Mouse (Mus musculus): ENCODE data around the gene Scgb1a1.
"Not testable (repeated sequence)": the region's sequence is repeated elsewhere in the genome, so short reads cannot be mapped to it uniquely, and the experiment has no call there.

The Scgb1a1 gene

GRCm38 (mm10) chr19:9087821-9088220 is at the start of gene Scgb1a1:
Gene Scgb1a1, minus strand, starts transcription at chr19:9087958.
- no peak for DNase-seq

- DNase-seq = no peak
Observed at GRCm38 (mm10) chr19:9137159-9137558, 49.4 kb upstream of the Scgb1a1 start.

- peak; percentile 86 to 87 for DNase-seq
Observed at GRCm38 (mm10) chr19:9135512-9136331, 48.0 kb upstream of the Scgb1a1 start, which contains the start of gene Asrgl1. Gene Asrgl1, minus strand, starts transcription at chr19:9135636.

GRCm38 (mm10) chr19:9134746-9135511 is 47.2 kb upstream of the Scgb1a1 start:
- peak in 1 of 2 experiments; percentile 17 for DNase-seq

GRCm38 (mm10) chr19:9129996-9130395 is 42.2 kb upstream of the Scgb1a1 start:
- no peak for DNase-seq

GRCm38 (mm10) chr19:9128499-9129194 is 40.9 kb upstream of the Scgb1a1 start:
- no peak for DNase-seq

GRCm38 (mm10) chr19:9123986-9124385 is 36.2 kb upstream of the Scgb1a1 start:
- not testable (repeated sequence) for DNase-seq

GRCm38 (mm10) chr19:9122390-9122789 is 34.6 kb upstream of the Scgb1a1 start:
- no peak for DNase-seq

- DNase-seq = no peak
Observed at GRCm38 (mm10) chr19:9119655-9120425, 32.1 kb upstream of the Scgb1a1 start.

- DNase-seq = no peak
Observed at GRCm38 (mm10) chr19:9117275-9117674, 29.5 kb upstream of the Scgb1a1 start.

- no peak for DNase-seq
Observed at GRCm38 (mm10) chr19:9116268-9116667, 28.5 kb upstream of the Scgb1a1 start.

GRCm38 (mm10) chr19:9112043-9112442 is 24.3 kb upstream of the Scgb1a1 start:
- no peak for DNase-seq

GRCm38 (mm10) chr19:9110182-9110869 is 22.6 kb upstream of the Scgb1a1 start:
- DNase-seq = peak; percentile 45 to 46

GRCm38 (mm10) chr19:9108536-9108935 is 20.8 kb upstream of the Scgb1a1 start:
- no peak for DNase-seq

GRCm38 (mm10) chr19:9107379-9107755 is 19.6 kb upstream of the Scgb1a1 start:
- no peak for DNase-seq

GRCm38 (mm10) chr19:9106751-9107378 is 19.1 kb upstream of the Scgb1a1 start:
- no peak for DNase-seq

GRCm38 (mm10) chr19:9106096-9106495 is 18.3 kb upstream of the Scgb1a1 start:
- no peak for DNase-seq

GRCm38 (mm10) chr19:9105101-9105685 is 17.4 kb upstream of the Scgb1a1 start:
- DNase-seq = no peak

- DNase-seq = no peak
Observed at GRCm38 (mm10) chr19:9103986-9104385, 16.2 kb upstream of the Scgb1a1 start.

- DNase-seq = no peak
Observed at GRCm38 (mm10) chr19:9101062-9101457, 13.3 kb upstream of the Scgb1a1 start.
